Comparison of ENCODE assay signal across 14 mouse cellular contexts in the genomic region with DNA sequence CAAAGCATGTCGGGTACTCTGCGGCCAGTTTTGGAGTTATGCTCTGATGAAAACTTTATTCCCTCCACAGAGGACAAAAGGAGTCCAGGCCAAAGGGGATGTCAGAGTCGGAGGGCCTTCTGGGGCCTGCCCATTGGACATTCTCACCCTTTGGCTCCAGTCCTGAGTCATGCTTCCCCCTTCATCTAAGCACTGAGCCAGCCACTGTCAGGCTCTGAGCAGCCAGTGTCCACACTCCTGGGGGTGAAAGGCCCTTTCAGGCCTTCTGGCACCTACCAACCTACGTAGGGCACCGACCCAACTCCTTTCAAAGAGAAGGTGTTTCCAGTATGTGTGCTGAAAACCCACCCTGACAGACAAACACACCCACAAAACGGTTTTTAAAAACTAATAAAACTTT.
"Had no signal": no experiment of that assay in that cellular context is flagged by ENCODE, and none has a peak within 500 bp of the region (broad histone marks: within the 10 kb centered on the region; RNA-seq: fewer than 3 reads in every experiment).

No protein-coding gene starts in this region.

- DNase-seq: lung, adult 18-20 months; lung, embryonic 14.5 days; lung, postnatal 10 days; lung, postnatal 4 days; right cerebral cortex, postnatal 14 days; thymus, adult 2 months; thymus, postnatal 25 days; thymus, postnatal 4 days had no signal

- H3K27ac ChIP-seq: midbrain, embryonic 13.5 days; midbrain, embryonic 15.5 days; neural tube, embryonic 12.5 days; stomach, embryonic 15.5 days; stomach, postnatal 0 days had no signal

- H3K36me3 ChIP-seq: midbrain, embryonic 13.5 days; midbrain, embryonic 15.5 days; neural tube, embryonic 12.5 days; stomach, embryonic 15.5 days had no signal

- H3K4me3 ChIP-seq: megakaryocyte, embryonic 14.5 days; midbrain, embryonic 13.5 days; midbrain, embryonic 15.5 days; neural tube, embryonic 12.5 days; stomach, embryonic 15.5 days had no signal
